1 mouse cellular context compared by ENCODE assay signal in genomic region chr4:154907833-154908232, GRCm38 (mm10).
TF ChIP-seq lines count a peak whose summit lies in the region.

No protein-coding gene starts in this region.

TF ChIP-seq in MEL, 35 proteins besides CTCF, POLR2A, EP300 and RAD21 (continued from another document):
- peak; percentile 51 for TF ChIP-seq SIN3A (IDR thresholded peaks at IDR 0.05; ENCODE audit: low read length)
- TF ChIP-seq ZC3H11A (IDR thresholded peaks at IDR 0.05; ENCODE audit: low read depth, low read length): 0 out of 2 replicates have a peak, but pooled peaks have one; percentile 17
- peak; percentile 64 for TF ChIP-seq SMC3 (IDR thresholded peaks at IDR 0.05; ENCODE audit: low read depth, low read length)
- no peak for TF ChIP-seq TCF12 (IDR thresholded peaks at IDR 0.05; ENCODE audit: low read depth, low read length)
- TF ChIP-seq KAT2A (conservative IDR thresholded peaks at IDR 0.05; ENCODE audit: low read depth, low read length): no peak
- no peak for TF ChIP-seq E2F4 (IDR thresholded peaks at IDR 0.05; ENCODE audit: borderline replicate concordance, low read depth, low read length)
- no peak for TF ChIP-seq ZKSCAN1 (IDR thresholded peaks at IDR 0.05; ENCODE audit: low read depth, low read length)
- TF ChIP-seq NELFE (IDR thresholded peaks at IDR 0.05; ENCODE audit: low read depth, low read length): no peak
- TF ChIP-seq MEF2A (IDR thresholded peaks at IDR 0.05; ENCODE audit: extremely low read depth, insufficient replicate concordance, low read depth, low read length, poor library complexity, severe bottlenecking): no peak
- TF ChIP-seq POLR2AphosphoS5 (IDR thresholded peaks at IDR 0.05; ENCODE audit: borderline replicate concordance, low read depth, low read length): no peak
- TF ChIP-seq MAX (IDR thresholded peaks at IDR 0.05; ENCODE audit: low read length): no peak
